Mouse (Mus musculus): ENCODE results near the gene Sema4b.
A peak's percentile ranks its signal among the peaks of the same experiment; 100 is the strongest.

Sema4b gene

GRCm38 (mm10) chr7:80267764-80268163 is 81.1 kb downstream of the Sema4b start:
- DNase-seq (ENCODE audit: low read depth, low spot score), result no peak

GRCm38 (mm10) chr7:80268897-80269750 is 82.5 kb downstream of the Sema4b start, which contains the start of gene Vps33b:
Vps33b (plus strand) TSS chr7:80269649.
- peak; percentile 98 for DNase-seq (ENCODE audit: low read depth, low spot score)

- DNase-seq (ENCODE audit: low read depth, low spot score), result no peak
Measured at GRCm38 (mm10) chr7:80269751-80270255, 83.2 kb downstream of the Sema4b start.

- DNase-seq (ENCODE audit: low read depth, low spot score), result no peak
Measured at GRCm38 (mm10) chr7:80273456-80273855, 86.8 kb downstream of the Sema4b start.

Measured in R1 (cell line).